Mouse (Mus musculus) naive thymus-derived CD4-positive, alpha-beta T cell, adult 2 months (primary cell): ENCODE measurements around the gene Igfbpl1.

Experiments
- DNase-seq: peaks from one replicate; pipeline ENCODE4 v3.0.0-alpha.2; 2011; ENCODE audit warnings: low read depth

The Igfbpl1 gene

DNA sequence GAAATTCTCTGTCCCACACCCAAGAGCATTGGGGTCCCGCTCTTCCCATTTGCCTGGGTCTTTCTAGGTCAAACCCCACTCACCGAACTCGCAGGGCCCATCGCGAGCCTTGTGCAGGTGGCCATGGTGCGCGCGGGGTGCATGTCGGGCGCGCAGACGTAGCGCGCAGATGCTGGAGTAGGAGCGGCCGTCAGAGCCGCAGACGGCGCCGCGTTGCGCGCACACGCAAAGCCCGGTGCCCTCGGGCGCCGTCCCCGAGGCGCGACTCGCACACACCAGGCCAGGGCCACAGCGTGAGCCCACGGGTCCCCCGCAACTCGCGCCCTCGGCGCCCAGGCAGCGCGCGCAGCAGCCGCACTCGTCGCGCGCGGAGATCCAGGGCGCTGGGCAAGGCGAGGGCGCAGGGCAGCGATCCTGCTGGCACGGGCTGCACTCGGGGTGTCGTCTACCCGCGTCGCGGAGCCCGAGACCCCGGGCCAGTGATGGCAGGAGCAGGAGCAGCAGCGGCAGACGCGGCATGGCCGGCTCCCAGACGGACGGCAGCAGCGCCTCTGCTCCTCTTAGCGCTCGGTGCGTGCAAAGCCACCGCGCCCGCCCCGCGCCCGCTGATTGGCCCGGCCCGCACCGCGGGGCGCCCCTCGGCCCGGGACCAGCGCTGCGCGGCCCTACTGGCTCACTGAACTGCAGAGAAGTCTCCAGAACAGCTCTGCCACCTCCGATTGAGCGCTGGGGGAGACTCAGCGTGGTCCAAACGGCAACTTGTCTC, at the start of gene Igfbpl1:
Gene Igfbpl1, minus strand, starts transcription at position 649 of the 766 bp plus-strand sequence.
- DNase-seq, result no peak

DNA sequence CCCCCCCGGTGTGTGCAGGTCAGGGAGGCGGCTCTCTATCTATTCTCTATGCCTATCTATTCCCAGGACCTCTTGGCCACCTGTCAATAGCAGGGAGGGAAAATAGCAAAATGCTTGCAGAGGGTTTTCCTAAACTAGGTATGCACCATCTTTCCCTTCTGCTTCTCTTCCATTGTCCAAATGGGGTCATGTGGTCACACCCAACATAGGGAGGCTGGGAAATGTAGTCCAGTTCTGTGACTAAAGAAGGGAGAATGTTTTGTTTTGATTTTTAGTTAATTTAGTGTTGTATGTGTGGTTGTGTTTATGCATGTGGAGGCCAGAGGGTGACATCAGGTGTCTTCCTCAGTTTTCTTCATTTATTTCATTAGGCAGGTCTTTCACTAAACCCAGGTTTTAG, 45.4 kb upstream of the Igfbpl1 start:
- DNase-seq, result no peak

DNA sequence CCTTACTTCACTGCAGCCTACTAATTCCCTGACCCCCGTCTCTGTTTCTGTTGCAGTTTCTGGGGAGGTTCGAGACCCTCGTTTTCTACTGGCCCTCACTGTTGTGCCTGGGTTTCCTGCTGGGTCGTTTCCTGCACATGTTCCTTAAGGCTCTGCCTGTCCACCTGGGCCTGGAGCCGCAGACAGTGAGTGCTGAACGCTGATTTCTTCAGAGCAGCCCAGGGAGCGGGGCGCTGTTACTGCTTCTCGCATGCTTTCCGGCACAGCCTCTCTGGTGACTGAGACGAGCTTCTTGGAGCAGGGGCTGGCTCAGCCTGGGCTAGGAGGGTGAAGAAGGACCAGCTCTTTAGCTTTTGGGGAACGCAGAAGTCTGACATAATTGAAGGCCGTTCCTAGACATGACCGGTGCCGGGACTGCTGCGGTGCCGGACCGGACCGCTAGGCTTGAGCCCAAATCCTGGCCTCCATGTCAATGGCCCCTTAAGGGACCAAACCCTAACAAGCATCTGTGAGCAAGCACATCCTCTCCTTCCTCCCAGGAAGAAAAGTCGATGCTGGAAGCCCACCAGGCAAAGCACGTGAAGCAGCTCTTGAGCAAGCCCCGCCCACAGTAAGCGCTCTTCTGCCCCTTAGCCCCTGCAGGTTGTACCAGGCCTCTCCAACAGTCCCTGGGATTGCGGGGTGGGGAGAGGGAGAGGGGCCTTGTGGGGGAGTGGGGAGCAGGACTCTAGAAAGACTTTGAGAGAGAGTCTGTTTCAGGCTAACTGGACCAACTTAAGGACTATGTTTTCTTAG, 42.5 kb upstream of the Igfbpl1 start:
- no peak for DNase-seq

DNA sequence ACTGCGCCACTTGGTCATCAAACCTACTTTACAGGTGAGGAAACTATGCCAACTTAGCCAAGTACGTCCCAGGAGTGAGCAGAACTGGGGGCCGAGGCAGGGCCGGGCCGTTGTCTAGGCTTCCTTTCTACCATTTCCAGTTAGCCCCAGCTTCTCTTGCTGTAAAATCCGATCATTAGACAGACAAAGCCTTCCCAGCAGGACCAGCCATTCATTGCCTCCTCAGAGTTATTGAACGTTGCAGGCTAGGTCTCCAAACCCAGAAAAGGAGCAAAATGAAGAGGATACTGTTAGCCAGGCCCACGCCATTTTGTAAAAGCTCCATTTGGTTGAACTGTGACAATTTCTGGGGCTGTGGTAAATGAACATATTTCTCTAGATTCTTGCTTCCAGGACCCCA, 40.7 kb upstream of the Igfbpl1 start:
- DNase-seq, result no peak

DNA sequence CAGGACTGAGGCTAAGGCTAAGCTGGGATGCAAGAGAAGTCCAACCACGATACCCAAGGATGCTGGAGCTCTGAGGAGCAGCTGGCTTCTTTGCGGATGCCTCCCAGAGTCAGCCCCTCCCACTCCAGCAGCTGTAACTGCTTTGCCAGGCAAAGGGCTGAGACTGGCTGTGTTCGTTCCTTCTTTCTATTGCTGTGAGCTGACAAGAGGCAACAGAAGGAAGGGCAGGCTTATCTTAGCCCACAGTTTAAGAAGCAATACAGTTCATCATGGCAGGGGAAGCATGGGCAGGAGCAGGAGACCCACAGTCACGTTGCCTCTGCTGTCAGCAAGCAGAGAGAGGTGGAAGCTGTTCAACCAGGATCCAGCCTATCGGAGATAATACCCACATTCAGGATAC, 34.4 kb upstream of the Igfbpl1 start:
- no peak for DNase-seq

- peak; percentile 49 for DNase-seq
Observed at GRCm38 (mm10) chr4:45855803-45856424, 29.2 kb upstream of the Igfbpl1 start.

DNA sequence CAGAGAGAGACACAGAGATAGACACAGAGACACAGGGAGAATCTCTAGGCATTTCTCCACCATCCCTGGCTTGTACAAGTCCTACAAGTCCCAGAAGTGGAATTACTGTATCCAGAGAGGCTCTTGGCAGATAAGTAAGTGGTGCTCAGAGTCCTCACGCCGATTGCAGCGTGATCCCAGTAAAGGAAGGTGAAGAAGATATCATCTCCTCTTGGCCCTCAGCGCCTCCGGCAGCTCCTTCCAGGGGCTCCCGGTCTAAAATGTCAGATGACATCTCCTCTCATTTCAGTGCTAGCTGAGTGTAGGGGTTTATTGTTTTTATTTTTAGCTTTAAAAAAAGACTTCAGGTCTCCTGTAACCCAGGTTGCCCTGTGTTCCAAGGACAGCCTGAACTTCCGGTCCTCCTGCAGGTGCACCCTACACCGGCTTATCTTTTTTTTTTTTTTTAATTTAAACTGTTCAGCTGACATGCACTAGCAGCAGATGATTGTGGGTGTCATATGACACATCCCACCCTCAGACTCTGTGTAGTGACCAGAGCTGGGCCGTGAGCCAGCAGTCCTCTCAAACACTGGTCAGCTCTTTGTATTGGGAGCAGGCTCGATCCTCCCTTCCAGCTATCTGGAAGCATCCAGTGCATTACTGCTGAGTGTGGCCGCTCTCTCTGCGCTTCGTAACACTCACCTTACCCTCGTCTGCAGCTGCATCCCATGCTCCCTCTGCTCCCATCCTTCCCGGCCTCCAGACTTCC, 26.9 kb upstream of the Igfbpl1 start:
- DNase-seq, result no peak

DNA sequence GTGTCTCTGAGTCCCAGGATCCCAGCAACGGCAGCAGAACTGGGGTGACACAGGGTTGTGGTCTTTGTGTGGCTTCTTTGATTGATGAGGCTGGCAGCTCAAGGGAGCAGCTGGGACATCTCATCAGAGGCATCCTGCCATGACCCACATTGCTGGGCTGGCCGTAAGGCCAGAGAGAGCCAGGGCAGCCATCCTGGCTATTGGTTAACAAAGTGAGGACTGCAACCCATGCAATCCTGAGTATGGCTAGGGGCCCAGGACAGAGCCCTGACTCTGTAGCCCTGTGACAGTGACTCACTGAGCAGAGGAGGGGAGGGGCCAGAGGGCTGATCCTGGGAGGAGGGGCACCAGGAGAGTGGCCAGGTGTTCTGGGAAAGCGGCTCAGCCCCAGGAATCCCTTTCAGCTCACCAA, 24.9 kb upstream of the Igfbpl1 start:
- no peak for DNase-seq

- DNase-seq, result no peak
Observed at GRCm38 (mm10) chr4:45849419-45849818, 22.7 kb upstream of the Igfbpl1 start.

DNA sequence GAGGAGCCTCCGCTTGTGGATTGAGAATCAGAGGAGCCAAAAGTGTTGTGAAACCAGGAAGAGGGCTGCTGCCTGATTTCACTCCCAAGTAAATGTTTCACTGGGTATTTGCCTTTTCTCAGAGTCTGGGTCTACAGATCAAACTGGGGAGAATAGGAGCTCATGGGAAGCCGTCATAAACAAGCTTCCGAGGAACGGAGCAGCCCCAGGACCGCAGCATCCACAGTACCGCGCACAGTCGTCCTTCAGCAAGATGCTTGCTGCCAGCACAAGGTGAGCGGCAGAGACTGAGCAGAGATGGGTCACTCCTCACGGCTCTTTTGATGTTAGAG, 22.1 kb upstream of the Igfbpl1 start:
- DNase-seq, result no peak

GRCm38 (mm10) chr4:45848109-45848824, 21.5 kb upstream of the Igfbpl1 start, which contains the start of gene Stra6l:
TSS of gene Stra6l (plus strand) at chr4:45848664.
- no peak for DNase-seq

DNA sequence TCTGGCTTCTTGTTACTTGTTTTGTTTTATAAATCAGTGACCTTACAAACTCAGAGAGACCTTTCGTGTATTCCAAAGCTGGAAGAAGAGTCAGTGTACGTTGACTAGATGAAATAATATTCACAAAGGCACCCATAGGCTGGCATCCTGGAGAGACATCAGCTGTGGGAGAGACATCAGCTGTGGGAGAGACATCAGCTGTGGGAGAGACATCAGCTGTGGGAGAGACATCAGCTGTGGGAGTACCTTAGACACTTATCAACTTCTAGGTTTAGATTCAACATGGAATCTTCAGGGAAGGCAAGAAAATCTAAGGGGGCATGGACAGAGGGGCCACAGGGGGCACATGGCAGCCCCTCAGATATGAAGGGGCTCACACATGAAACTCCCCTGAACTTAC, 19.5 kb upstream of the Igfbpl1 start:
- DNase-seq, result no peak

- peak; percentile 70 for DNase-seq
Observed at GRCm38 (mm10) chr4:45844355-45844754, 17.6 kb upstream of the Igfbpl1 start.

- no peak for DNase-seq
Observed at GRCm38 (mm10) chr4:45833461-45833860, 6.7 kb upstream of the Igfbpl1 start.

DNA sequence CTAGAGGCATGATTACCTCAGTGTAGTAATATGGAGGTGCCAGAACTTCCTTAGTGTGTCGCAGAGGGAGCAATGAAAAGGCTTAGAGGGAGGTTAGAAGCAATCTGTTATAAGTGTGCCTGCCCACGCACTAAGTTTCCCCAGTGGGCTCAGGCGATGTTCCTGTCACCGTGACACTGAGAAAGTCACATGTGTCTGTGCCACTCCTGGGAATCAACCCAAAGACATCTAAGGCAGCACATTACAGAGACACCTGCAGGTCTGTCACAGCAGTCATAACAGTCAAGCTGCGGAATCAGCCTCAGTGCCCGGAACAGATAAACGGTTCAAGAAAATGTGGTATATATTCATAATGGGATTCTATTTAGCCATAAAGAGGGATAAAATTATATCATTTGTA, 5.3 kb upstream of the Igfbpl1 start:
- no peak for DNase-seq

GRCm38 (mm10) chr4:45829907-45830759, 3.4 kb upstream of the Igfbpl1 start:
- DNase-seq, result no peak

DNA sequence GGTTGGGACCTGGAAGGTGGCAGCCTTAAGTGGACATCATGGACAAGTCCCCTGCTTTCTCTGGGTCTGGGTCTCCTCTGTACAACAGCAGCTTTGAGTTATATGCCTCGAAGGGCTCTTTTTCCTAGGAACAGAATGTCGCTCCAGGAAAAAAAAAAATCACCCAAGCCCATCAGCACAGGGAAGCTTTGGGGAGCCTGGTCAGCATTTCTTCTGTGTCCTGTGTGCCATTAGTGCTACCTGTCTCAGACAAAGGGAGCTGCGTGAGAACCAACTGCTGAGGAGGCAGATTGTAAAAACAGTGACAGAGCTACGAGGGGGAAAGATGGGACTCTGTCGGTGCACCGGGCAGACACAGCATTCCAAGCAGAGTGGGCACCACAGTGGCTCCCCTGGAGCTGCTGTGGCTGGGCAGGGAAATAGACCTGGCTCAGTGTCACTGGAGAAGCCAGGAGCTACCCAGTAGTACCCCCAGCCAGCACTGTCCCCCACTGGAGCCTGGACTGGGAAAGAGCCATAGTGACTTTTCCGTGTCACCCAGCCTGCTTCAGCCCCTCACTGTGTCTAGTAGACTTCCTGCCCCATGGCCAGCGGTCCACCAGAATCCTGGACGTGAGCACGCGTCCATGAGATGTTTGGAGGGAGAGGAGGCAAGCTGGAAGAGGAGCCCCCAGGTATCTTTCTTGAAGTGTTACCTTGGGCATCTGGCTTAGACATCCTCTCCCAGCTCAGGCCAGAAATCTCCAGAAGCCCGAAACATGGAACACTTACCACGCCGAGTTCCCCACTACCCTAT, 1.8 kb downstream of the Igfbpl1 start:
- DNase-seq, result no peak

- DNase-seq, result no peak
Observed at GRCm38 (mm10) chr4:45824049-45824760, 2.5 kb downstream of the Igfbpl1 start.
